Mouse (Mus musculus) lung, postnatal 4 days (tissue): ENCODE results near the gene Olfr970.
"Not testable (repeated sequence)": the region's sequence is repeated elsewhere in the genome, so short reads cannot be mapped to it uniquely, and the experiment has no call there.

ENCODE experiments used
- DNase-seq, 2 experiments: peaks; one replicate each; pipeline ENCODE4 v3.0.0; 2021

The Olfr970 gene

GRCm38 (mm10) chr9:39808560-39808959 is at the start of gene Olfr970:
Gene Olfr970, plus strand, starts transcription at chr9:39808860.
- DNase-seq, result no peak

- no peak for DNase-seq
Observed at GRCm38 (mm10) chr9:39783153-39783552, 25.5 kb upstream of the Olfr970 start, which contains the start of gene Olfr968. Gene Olfr968, minus strand, starts transcription at chr9:39783253.

- no peak for DNase-seq
Observed at GRCm38 (mm10) chr9:39790558-39790957, 18.1 kb upstream of the Olfr970 start, which contains the start of gene Olfr969. Gene Olfr969, plus strand, starts transcription at chr9:39790945.

GRCm38 (mm10) chr9:39836576-39836975 is 27.9 kb downstream of the Olfr970 start, which contains the start of gene Olfr971:
Gene Olfr971, plus strand, starts transcription at chr9:39836876.
- not testable (repeated sequence) for DNase-seq

- no peak for DNase-seq
Observed at GRCm38 (mm10) chr9:39866122-39866521, 57.5 kb downstream of the Olfr970 start, which contains the start of gene Olfr972. Gene Olfr972, plus strand, starts transcription at chr9:39866422.
